Mouse (Mus musculus) retina, postnatal 1 day (tissue): ENCODE results near the gene Capn12.
"Not testable (repeated sequence)": the region's sequence is repeated elsewhere in the genome, so short reads cannot be mapped to it uniquely, and the experiment has no call there.

Experiments used
- DNase-seq: peaks from one replicate; pipeline ENCODE4 v3.0.0-alpha.2; 2012

Gene Capn12

DNA sequence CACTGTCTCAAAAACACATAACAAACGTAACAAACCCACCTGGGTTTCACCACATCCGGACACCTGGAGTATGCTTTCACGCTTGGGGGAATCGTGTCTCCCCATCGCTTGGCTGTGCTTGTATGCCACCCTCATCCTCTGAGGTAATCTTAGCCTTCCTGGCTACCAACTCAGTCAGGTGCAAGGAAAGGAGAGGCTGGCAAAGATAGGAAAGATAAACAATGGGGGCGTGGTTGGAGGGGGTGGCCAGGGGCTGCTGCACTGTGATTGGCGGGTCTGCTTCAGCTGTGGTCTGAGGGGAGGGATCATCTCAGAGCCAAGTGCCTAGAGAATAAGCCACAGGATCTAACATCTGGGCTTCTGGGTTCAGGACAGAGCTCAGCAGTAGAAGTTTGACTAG lies 1.6 kb upstream of the Capn12 start:
- no peak for DNase-seq

DNA sequence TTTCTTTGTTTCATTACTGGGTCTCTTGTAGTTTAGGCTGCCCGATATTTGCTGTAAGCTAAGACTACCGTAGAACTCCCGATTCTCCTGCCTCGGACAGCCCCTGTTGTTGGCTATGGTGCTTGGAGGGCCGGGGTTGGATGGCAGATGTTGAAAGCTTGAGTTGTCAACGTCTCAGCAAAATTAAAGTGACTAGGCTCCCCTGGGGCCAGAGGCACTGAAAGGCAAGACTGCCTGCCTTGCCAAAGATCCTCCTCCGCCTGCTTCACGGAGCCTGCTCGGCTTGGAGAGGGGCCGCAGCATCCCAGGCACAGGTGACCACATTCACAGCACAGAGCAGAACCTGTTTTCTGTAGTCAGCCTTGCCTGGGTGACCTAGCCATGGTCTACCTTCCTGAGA lies 668 bp upstream of the Capn12 start:
- DNase-seq: peak; percentile 48

DNA sequence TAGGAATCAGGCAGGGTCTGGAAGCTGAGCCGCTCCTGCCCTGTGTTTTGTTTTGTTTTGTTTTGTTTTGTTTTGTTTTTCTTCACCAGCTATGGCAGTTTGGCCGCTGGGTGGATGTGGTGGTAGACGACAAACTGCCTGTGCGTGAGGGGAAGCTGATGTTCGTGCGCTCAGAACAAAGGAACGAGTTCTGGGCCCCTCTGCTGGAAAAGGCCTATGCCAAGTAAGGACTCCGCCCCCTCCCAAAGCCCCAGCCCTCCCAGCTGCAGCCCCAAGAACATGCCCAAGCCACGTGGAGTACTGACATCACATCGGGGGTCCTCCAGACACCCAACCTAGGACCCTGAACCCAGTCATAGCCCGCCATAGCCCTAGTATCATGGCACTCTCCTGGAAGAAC lies 1.8 kb downstream of the Capn12 start:
- no peak for DNase-seq

DNA sequence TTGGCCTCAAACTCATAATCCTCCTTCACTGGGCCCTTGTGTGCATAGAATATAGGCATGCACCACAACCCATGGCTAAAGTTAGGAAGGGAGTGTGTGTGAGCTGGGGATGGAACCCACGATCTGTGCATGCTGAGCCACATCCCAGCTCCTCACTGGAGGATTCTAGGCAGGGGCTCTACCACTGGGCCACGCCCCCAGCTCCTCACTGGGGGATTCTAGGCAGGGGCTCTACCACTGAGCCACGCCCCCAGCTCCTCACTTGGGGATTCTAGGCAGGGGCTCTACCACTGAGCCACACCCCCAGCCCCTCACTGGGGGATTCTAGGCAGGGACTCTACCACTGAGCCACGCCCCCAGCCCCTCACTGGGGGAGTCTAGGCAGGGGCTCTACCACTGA lies 2.5 kb downstream of the Capn12 start:
- not testable (repeated sequence) for DNase-seq

DNA sequence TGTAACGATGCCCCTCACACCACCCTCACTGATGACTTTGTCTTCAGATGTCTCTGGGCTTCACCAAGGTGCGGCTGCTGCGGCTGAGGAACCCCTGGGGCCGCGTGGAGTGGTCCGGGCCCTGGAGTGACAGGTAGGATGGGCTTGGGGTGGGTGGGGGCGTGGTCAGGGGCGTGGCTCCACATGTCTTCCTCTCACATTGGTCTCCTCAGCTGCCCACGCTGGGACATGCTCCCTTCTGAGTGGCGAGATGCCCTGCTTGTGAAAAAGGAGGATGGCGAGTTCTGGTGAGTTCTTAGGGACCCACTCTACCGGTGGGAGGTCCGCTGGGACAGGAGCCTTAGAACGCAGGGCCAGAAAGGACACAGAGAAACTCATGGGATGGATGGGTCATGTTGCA lies 5.3 kb downstream of the Capn12 start:
- peak; percentile 36 for DNase-seq

DNA sequence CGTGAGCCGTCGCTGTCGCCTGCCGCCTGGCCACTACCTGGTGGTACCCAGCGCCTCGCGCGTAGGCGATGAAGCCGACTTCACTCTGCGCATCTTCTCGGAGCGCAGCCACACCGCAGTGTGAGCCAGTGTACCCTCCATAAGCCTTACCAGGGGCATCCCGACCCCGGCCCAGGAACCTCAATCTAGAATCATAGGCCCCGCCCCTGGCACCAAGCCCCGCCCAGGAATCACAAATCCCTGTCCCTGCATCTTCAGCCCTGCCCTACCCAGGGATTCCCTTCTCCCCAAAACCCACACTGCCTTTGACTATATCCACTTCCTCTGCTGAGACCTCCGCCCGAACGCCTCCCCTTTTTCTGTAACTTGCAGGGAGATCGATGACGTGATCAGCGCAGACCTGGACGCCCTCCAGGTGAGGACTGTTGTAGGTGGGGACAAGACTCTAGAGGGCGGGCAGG lies 7.5 kb downstream of the Capn12 start:
- peak; percentile 37 for DNase-seq

DNA sequence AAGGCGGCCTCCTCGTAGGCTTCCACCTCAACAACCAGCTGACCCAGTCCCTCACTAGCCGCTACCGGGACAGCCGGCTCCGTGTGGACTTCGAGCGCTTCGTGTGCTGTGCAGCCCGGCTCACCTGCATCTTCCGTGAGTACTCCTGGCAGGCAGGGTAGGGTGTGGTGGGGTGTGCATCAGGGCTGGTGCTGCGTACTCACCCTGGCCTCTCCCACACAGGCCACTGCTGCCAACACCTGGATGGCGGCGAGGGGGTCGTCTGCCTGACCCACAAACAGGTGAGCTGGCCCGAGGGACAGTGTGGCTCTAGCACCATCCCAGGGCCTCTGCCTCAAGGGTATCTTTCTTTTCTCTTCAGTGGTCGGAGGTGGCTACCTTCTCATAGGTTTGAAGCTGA lies 11.4 kb downstream of the Capn12 start:
- no peak for DNase-seq

DNA sequence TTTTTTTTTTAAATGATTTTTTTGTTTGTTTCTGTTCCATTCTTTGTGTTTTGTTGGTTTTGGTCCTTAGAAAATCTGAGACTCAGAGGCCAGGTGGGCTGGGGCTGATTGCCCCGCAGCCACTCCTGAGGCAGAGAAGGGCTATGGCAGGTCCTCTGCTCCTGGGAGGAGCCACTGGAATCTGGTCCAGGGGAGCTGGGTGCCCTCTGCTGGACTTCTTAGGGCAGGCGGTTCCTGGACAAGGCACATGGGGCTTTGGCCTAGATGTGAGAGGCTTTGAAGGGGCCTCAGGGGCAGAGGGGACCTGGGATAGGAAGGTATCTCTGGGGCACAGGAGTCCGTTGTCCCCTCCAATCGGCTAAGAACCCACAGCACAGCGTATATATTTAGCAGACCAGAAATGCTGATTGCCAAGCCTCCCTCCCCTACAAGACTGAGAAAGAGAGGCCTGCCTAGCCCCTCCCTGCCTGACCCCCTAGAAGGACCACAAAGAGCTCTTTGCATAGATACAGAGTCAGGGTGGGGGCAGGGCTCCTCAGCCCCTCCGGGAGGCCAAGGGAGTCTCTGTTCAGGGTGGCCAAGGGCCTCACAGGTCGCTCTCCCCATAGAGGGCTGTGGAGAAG lies 12.5 kb downstream of the Capn12 start:
- peak; percentile 69 for DNase-seq

DNA sequence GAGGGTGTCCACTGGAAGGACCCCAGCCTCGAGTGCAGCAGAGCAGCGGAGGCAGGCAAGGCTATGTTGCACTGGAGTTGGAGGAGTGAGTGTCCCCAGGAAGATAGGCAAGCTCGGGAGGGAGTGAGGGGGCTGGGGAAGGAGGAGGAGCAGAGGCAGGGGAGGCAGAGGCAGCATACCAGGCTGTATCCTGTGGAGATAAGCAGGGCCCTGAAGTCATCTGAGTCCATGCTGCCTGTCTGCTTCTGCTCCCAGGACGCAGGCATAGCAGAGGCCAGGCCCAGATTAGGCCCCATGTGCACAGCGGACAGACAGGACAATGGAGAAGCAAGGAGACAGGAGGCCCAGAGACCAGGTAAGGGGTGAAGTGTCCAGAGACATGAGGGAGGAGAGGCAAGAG lies 13.7 kb downstream of the Capn12 start:
- no peak for DNase-seq

DNA sequence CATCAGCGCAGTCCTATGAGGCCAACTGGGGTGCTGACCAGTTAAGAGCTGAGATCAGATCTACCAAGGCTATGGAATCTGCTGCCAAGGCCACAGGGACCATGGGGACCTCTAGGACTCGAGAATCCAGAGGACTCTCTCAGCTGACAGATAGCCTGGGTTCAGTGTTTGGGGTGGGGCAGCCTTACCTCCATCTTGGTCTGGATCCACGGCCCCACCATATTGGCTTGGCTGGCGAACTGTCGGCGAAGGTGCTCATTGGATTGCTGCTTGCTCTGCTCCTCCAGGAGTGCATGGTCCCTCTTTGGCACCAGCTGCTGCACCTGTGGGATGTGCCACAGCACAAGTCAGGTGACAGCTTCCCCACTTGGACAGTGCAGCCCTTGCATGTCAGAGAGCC lies 16.4 kb downstream of the Capn12 start:
- no peak for DNase-seq

DNA sequence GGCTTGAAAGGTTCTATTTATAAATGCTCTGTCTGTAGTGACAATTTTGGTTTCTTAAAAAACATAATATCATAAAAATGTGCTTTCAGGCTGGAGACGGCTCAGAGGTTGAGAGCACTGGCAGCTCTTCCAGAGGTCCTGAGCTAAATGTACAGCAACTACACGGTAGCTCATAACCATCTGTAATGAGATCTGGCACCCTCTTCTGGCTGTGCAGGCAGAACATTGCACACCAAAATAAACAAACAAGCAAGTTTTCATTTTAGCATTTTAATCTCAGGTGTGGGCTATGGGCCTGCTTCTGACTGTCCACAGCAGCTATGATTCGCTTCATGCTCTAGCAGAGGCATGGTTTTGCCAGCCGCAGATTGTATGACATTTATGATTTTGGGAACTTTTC lies 18.8 kb downstream of the Capn12 start:
- no peak for DNase-seq

DNA sequence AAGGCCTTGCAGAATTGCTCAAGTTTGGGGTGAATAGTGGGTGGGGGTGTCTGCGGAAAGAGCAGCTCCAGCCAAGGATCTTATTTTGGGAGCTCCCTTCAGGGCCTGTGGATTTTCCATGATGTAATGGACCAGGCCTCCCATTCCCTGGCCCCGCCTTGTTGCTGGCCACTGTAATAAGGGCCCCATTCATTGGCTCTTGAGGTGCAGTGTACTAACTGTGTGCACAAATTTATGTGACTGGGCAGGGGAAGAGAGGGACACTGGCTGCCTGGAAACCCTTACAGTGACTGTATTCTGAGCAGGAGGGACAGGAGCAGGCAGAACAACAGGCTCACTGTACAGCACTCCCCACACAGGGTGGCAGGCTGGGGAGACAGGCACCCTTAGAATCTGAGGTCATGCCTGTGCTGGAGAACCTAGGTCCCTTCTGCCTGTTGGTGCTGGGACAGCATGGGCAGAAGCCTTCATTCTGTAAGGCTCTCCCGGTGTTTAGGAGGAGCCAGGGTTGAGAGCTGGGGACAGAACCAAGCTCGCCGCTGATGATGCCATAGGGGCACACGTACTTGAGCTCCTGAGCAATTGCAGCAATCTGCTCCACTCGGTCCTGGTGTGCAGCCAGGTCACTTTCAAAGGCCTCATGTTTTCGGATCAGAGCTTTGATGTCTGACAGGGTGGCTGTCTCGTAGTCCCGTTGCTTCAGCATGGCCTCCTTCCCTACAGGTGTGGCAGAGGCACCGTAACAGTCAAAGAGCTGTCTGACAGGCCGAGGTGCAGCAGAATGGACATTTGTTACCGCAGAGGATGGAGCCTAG lies 20.3 kb downstream of the Capn12 start:
- DNase-seq: no peak

DNA sequence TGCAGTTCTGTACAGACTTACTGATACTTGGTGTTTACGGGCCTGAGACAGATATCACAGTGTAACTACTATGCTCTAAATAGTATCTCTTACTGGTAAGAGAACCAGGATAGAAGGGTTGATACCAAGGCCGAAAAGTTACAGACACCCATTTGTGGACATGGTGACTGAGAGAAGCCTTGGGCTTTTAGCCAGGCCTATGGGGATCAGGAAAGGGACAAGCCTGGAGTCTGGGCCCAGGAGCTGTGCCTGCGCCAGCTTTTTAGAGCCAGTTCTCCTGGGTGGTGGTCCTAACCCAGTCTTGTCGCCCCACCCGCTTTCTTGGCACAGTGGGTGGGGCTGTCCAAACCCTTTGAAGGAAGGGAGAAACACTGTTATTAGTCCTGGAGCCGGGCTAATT lies 21.0 kb downstream of the Capn12 start:
- no peak for DNase-seq

DNA sequence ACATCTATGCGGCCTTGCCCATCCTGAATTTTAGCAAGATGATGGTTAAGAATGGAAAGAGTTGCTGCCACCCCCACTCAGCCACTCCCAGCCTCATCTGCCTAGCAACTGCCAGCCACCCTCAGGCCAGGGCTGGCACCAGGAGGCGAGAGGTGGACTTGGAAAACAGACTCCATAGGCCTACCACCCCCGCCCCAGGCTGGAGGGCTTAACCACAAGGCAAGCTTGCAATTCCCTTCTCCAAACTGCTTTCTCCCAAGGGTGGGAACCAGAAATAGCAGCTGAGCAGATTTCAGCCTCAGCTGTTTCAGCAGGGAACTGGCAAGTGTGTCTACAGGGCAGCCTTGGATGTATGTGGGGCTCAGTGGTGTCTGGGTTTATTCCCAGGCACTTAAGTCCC lies 21.6 kb downstream of the Capn12 start:
- no peak for DNase-seq

DNA sequence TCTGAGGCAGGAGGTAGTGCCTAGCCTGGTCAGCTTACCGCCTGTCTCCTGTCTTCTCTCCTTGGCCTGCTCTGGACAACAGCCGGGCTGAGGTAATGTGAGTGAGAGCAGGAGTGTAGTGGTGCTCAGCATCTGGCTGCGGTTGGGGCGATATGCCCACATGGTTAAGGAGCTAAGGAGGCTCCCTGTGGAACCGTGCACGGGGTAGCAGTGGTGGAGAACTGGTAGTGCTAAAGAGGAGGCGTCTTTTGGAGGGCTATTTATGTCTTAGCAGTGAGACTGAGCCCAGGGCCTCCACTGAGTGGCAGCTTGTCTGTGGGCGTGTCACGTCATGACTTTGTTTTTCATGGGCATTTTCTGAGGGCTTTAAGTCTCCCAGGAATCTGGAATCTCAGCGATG lies 22.6 kb downstream of the Capn12 start:
- no peak for DNase-seq

DNA sequence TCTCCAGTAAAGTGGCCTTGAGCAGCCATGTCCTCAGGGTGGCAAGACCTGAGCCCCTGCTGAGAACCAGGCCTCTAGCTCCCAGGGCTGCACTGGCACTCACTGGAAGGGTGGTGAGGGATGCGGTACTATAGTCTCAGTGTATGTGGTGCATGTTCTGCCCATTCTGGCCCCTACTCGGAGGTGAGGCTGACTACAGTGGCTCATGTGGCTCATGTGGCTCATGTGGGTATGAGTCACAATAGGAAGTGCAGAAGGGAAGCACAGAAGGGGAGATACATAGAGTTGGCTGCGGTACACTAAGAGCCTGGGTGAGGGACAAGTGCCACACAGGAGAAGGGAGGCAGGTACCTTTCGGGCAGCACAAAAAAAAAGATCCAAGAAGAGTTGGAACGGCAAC lies 26.0 kb downstream of the Capn12 start:
- DNase-seq: no peak

DNA sequence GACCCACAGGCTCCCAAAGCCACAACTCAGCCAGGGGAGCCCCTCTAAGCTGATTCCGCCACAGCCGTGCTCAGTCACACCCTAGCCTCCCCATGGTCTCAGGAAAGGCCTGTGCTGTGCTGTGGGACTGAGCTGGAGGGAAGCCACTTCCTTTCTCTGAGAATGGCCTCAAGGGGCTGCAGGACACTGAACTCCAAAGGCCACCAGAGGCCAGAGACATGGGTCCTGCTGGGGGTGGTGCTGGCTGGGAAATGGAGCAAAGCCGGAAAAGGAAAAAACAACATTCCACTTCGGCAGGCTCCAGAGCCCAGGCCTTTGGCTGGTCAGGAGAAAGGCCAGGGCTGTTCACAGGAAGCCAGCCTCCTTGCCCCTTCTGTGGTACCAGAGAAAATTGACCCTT lies 30.4 kb downstream of the Capn12 start:
- no peak for DNase-seq

DNA sequence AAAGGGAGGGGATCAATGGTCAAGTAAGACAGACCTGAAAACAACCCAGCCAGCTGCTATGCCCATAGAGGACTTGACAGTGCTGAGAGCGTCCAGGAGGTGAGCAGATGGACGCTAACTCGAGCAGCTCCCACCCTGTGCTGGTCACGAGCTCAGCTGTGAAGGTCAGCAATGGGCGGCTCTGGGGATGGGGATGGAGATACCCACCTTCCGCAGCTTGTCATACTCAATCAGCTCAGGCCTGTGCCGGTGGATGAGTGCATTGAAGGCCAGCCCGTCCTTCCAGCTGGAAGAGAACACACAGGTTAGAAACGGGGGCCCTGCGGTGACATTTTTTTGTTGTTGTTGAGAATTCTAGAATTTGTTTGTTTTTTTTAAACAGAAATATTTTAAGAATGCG lies 31.9 kb downstream of the Capn12 start:
- no peak for DNase-seq

DNA sequence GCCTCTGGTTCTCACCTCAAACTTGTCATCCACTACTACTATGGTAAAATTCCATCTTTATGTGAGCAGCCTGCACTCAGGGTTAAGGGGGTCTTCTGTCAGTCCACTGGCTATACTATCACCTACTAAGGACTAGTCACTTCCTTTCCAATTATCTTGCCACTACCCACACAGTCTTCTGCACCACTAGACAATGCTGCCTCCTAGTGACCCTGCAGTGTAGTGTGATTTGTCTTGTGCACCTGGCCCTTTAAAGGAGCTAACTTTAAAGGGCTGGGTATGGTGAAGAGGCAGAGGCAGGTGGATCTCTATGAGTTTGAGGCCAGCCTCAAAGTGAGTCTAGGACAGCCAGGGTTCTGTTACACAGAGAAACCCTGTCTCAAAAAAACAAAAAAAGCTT lies 35.3 kb downstream of the Capn12 start:
- no peak for DNase-seq

DNA sequence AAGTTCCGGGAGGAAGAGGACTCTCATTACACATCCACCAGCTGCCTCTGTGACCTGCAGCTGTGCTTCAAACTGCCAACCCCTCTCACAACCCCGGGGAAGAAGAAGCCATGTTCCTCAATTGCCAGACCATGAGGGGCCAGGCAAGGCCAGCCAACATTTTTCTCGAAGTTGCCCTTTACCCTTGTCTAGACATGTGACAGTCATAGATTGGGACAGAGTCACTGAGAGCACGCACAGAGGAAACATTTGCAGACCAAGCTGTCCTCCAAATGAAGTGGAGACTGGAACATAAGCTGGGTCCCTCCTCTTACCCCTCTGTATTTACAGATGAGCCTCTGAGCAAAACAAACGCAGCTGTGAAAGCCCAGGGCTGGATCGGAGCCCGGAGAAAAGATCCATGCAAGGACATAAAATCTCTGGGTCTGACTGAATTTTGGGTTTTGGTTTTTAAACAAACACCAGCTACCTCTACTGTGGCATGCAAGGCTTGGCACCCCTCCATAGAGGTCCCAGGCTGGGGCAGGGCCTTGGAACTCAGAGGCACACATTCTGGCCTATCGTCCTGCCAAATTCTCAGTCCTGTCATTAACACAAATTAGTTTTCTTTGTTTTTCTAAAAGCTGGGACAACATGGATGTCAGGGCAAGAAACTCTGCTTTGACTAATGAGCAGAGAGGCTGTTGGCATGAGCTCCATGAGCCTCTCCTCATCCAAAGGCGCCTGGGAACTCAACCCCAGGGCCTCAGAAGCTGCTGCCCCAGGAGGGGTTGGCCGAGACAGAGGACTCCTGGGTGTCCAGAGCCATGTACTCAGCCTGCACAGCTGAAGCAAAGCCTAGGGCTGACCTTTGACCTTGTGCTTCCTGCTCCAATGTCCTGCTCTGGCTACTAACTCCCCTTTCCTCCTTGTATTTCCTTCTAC lies 36.5 kb downstream of the Capn12 start:
- no peak for DNase-seq

DNA sequence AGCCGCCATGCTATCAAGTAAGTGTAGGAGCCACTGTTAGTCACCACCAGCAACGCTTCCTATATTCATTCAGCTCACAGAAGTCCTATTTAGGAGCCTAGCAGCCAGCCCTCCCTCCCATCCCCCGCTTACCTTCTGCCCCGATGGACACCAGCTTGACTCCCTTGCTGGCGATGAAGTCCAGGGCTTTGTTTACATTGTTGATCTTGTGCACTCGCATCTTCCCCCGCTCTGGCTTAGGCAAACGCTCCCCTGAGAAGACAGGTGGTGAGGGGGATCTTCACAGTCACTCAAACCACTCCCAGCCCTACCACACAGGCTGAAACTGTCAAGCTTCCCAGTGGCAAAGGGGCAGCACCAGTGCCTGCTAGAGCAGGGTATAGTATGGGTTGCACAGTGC lies 37.3 kb downstream of the Capn12 start:
- no peak for DNase-seq

DNA sequence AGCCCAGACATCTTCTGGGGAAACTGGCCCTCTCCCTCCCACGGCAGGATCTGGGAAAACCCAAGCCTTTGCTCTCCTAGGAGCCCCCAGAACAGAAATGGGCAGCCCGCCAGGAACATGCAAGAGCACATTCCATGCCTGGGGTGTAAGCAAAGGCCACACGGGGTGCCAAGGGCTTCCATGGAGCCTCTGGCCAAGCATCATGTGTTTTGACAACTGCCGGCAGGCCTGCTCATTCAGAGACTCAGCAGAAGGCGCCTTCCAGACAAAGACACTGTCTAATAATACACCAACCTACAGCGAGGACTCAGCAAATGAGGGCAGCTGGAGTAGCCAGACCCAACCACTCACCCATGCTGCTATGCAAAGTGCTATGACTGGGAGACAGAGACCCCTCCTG lies 38.6 kb downstream of the Capn12 start:
- DNase-seq: peak; percentile 87

DNA sequence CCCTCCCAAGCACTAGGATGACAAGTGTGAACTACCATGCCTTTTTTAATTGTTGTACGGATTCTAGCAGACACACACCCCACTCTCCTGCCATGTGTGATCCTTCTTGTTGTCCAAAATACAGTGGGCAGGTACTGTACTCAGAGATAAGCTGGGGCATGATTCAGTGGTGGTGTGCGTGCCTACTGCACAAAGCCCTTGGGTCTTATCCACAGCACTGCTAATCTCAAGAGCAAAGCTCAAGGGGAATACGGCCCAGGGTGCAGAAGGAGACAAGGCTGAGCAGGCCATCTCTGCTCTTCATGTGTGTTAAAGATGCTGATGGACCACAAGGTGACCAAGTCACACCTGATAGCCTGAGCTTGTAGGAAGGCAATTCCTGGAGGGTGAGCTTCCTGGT lies 40.0 kb downstream of the Capn12 start:
- DNase-seq: no peak
